Mouse (Mus musculus) lung, adult 2 months (tissue): ENCODE data around the gene Prpf40a. TPM values are rescaled to one million over a fixed set of nuclear protein-coding genes. Genes with fewer than 3 reads are reported as not detected.

Experiments used
- DNase-seq: peaks from one replicate; pipeline ENCODE4 v3.0.0; 2022
- H3K4me1 ChIP-seq: fragments of 200-500 bp; 2 replicates; pipeline ENCODE4 v1.6.1; 2011; ENCODE audit warnings: low read length; ENCODE audit not compliant: control insufficient read depth, insufficient read depth
- H3K4me3 ChIP-seq: fragments of 200-500 bp; replicated peaks from 2 replicates; pipeline ENCODE3; 2011; ENCODE audit warnings: low read depth, mild to moderate bottlenecking, control low read depth, low read length; ENCODE audit errors: extremely low read depth
- CTCF ChIP-seq: fragments of 200-500 bp; IDR thresholded peaks from 2 replicates; pipeline ENCODE4 v1.5.1; 2011; ENCODE audit warnings: mild to moderate bottlenecking, low read length, control low read depth; ENCODE audit not compliant: insufficient read depth
- POLR2A ChIP-seq: fragments of 200-500 bp; IDR thresholded peaks from 2 replicates; pipeline ENCODE4 v1.6.1; 2011; ENCODE audit warnings: low read depth, mild to moderate bottlenecking, control low read depth, low read length, borderline replicate concordance; ENCODE audit errors: extremely low read depth
- WGBS: fragments of 180-500 bp; shearing (Covaris S2); methylation state at CpG from one replicate; pipeline ENCODE4 v1.1.7; 2018; 5-methylcytosine and 5-hydroxymethylcytosine counted together
- polyA plus RNA-seq: library from polyadenylated mRNA; depleted of rRNA; stranded (reverse); fragments of >200 nt; gene quantifications from 2 replicates; pipeline ENCODE4 v1.2.3, GENCODE M21; 2012; rRNA removed

The Prpf40a gene
- polyA plus RNA-seq, 1 experiment: 21.6 TPM

GRCm38 (mm10) chr2:53085617-53086202 lies 105.4 kb downstream of the Prpf40a start:
- Histone ChIP-seq H3K4me1 (no peaks in the 10 kb centered on the region), H3K4me3 (no peak overlapping the region)
- TF ChIP-seq POLR2A: no peak
- TF ChIP-seq CTCF: 0 out of 2 replicates have a peak, but pooled peaks have one; percentile 13
- 35% methylated on average over 9 of the region's 9 CpGs for WGBS
- DNase-seq: peak; percentile 38

Other genes with a start within 250 kb of the Prpf40a start
- gene Arl6ip6, start 442 bp upstream of the Prpf40a start, polyA plus RNA-seq: 6.1 and 9.9 TPM in 2 replicates